8 mouse cellular contexts compared by ENCODE assay signal in genomic region chr5:21646133-21646491, GRCm38 (mm10). TPM values are rescaled to one million over a fixed set of nuclear protein-coding genes. Genes with fewer than 3 reads are reported as not detected.
A peak's percentile ranks its signal among the peaks of the same experiment; 100 is the strongest.
DNase-seq lines count a peak whose midpoint lies in the region; ATAC-seq and TF ChIP-seq lines count a peak whose summit lies in the region.

No protein-coding gene starts in this region.

- intact Hi-C loops in heart, postnatal 14 days (cut with DNase I): no loop called here

- peaks cover 3% of the 10 kb centered on the region; the same call in 1 of the 2 replicates for H3K4me1 ChIP-seq in heart, embryonic 11.5 days (ENCODE audit: control insufficient read depth, insufficient read depth, low read length)
- peaks cover 4 to 36% of the 10 kb centered on the region in 2 experiments for H3K4me1 ChIP-seq in CH12.LX (ENCODE audit: control insufficient read depth in 1 of 2, insufficient read depth in 2 of 2)
- H3K4me1 ChIP-seq in forebrain, embryonic 12.5 days: peaks cover 18% of the 10 kb centered on the region
- H3K4me1 ChIP-seq in liver, embryonic 15.5 days (replicated peaks): peaks cover 24% of the 10 kb centered on the region

- TF ChIP-seq POLR2A in CH12.LX (IDR thresholded peaks at IDR 0.05; ENCODE audit: low read depth, low read length): no peak

- no peak for TF ChIP-seq RAD21 in CH12.LX (IDR thresholded peaks at IDR 0.05; ENCODE audit: low read depth, low read length)

- no peak for ATAC-seq in heart, embryonic 11.5 days (replicated peaks; ENCODE audit: insufficient number of reproducible peaks, low FRiP score, low TSS enrichment)
- ATAC-seq in forebrain, embryonic 12.5 days (ENCODE audit: low FRiP score): no peak
- no peak for ATAC-seq in liver, embryonic 15.5 days (ENCODE audit: insufficient read depth)

- peak overlapping the region; percentile 71 for H3K27ac ChIP-seq in heart, embryonic 11.5 days (ENCODE audit: low read depth, low read length)
- peak overlapping the region; percentile 58 for H3K27ac ChIP-seq in CH12.LX (ENCODE audit: insufficient read depth, low read depth)
- peak overlapping the region; percentile 96 for H3K27ac ChIP-seq in forebrain, embryonic 12.5 days
- H3K27ac ChIP-seq in liver, embryonic 15.5 days (replicated peaks): peak overlapping the region; percentile 81

- no peaks in the 10 kb centered on the region; the same call in 1 of the 2 replicates for H3K79me2 ChIP-seq in CH12.LX (replicated peaks; ENCODE audit: control insufficient read depth, extremely low read depth, insufficient read depth, poor library complexity, severe bottlenecking)

- DNase-seq in heart, postnatal 14 days: no peak
- peak; percentile 6 for DNase-seq in CH12.LX (ENCODE audit: extremely low read depth)
- DNase-seq in urinary bladder, postnatal 36 days (ENCODE audit: low spot score in 2 of 2): no peak
- no peak for DNase-seq in right cerebral cortex, adult 2 months (ENCODE audit: low spot score in 2 of 2)
- no peak for DNase-seq in layer of hippocampus, adult 18-20 months (ENCODE audit: low spot score in 2 of 2)

- peaks cover 20% of the 10 kb centered on the region for H3K36me3 ChIP-seq in heart, embryonic 11.5 days (ENCODE audit: control insufficient read depth, insufficient read depth, low read length)
- H3K36me3 ChIP-seq in CH12.LX (replicated peaks in 1 of 2; ENCODE audit: control insufficient read depth in 1 of 2, insufficient read depth in 1 of 2, low read length in 1 of 2): peaks cover 23 to 28% of the 10 kb centered on the region in 2 experiments
- peaks cover 33% of the 10 kb centered on the region for H3K36me3 ChIP-seq in forebrain, embryonic 12.5 days (replicated peaks)
- H3K36me3 ChIP-seq in liver, embryonic 15.5 days (replicated peaks): peaks cover 26% of the 10 kb centered on the region

- in situ Hi-C loops in CH12.LX (cut with MboI; ENCODE audit: low pct_ligation_motif_present, low pct_unique_long_range_greater_than_20kb, low sequenced_read_pairs): loop anchor here (10.0 kb wide), 1 partner anchor 361 kb away; no protein-coding TSS in a partner anchor

- H3K9ac ChIP-seq in heart, embryonic 11.5 days (ENCODE audit: low read depth, low read length): peak overlapping the region; percentile 86
- H3K9ac ChIP-seq in CH12.LX (ENCODE audit: insufficient read depth, low read depth): peak overlapping the region; percentile 74
- H3K9ac ChIP-seq in forebrain, embryonic 12.5 days: peak overlapping the region; percentile 92
- H3K9ac ChIP-seq in liver, embryonic 15.5 days: peak overlapping the region; percentile 73

- H3K4me3 ChIP-seq in heart, embryonic 11.5 days (ENCODE audit: low read depth, low read length): peak overlapping the region; percentile 75
- peak overlapping the region; percentile 73 to 92 (median 84) for H3K4me3 ChIP-seq in CH12.LX (replicated peaks in 1 of 3; ENCODE audit: low read depth in 2 of 3, low read length in 2 of 3, poor library complexity in 1 of 3)
- H3K4me3 ChIP-seq in forebrain, embryonic 12.5 days (replicated peaks): peak overlapping the region; percentile 92
- peak overlapping the region; percentile 73 for H3K4me3 ChIP-seq in liver, embryonic 15.5 days (replicated peaks)

- no peak for TF ChIP-seq EP300 in CH12.LX (IDR thresholded peaks at IDR 0.05; ENCODE audit: low read length)

- no peaks in the 10 kb centered on the region for H3K9me3 ChIP-seq in heart, embryonic 11.5 days (replicated peaks; ENCODE audit: control insufficient read depth, low read length)
- H3K9me3 ChIP-seq in CH12.LX (replicated peaks; ENCODE audit: low read length): no peaks in the 10 kb centered on the region
- H3K9me3 ChIP-seq in forebrain, embryonic 12.5 days: no peaks in the 10 kb centered on the region
- H3K9me3 ChIP-seq in liver, embryonic 15.5 days (replicated peaks): no peaks in the 10 kb centered on the region

- peak overlapping the region; percentile 68 for H3K4me2 ChIP-seq in heart, embryonic 11.5 days
- H3K4me2 ChIP-seq in CH12.LX (ENCODE audit: insufficient read depth, low read depth, poor library complexity, severe bottlenecking): peak overlapping the region; percentile 74
- peak overlapping the region; percentile 84 for H3K4me2 ChIP-seq in forebrain, embryonic 12.5 days
- peak overlapping the region; percentile 97 for H3K4me2 ChIP-seq in liver, embryonic 15.5 days

- dilution Hi-C loops in CH12.LX (cut with MboI; ENCODE audit: extremely low pct_ligation_motif_present, extremely low pct_unique_long_range_greater_than_20kb, low sequenced_read_pairs): no loop called here

- under 1% methylated on average over 24 of the region's 25 CpGs for WGBS in heart, embryonic 11.5 days (ENCODE audit: insufficient replicate concordance)
- WGBS in forebrain, embryonic 12.5 days: under 1% methylated on average over 25 of the region's 25 CpGs
- under 1% methylated on average over 25 of the region's 25 CpGs for WGBS in liver, embryonic 15.5 days (ENCODE audit: insufficient replicate concordance)

- no peaks in the 10 kb centered on the region for H3K27me3 ChIP-seq in heart, embryonic 11.5 days (ENCODE audit: control insufficient read depth, insufficient read depth, low read length)
- peaks cover 18% of the 10 kb centered on the region for H3K27me3 ChIP-seq in CH12.LX (replicated peaks)
- H3K27me3 ChIP-seq in forebrain, embryonic 12.5 days: peaks cover 10% of the 10 kb centered on the region
- peaks cover 27% of the 10 kb centered on the region for H3K27me3 ChIP-seq in liver, embryonic 15.5 days

- no peak for TF ChIP-seq CTCF in CH12.LX (conservative IDR thresholded peaks at IDR 0.05 in 1 of 2, IDR thresholded peaks at IDR 0.05 in 1 of 2; ENCODE audit: low read depth in 2 of 2, low read length in 2 of 2)

TF ChIP-seq in CH12.LX, 34 proteins besides CTCF, POLR2A, EP300 and RAD21:
- TF ChIP-seq UBTF (IDR thresholded peaks at IDR 0.05; ENCODE audit: low read depth, low read length) (no peak), TCF12 (IDR thresholded peaks at IDR 0.05; ENCODE audit: low read depth, low read length) (no peak; the same call in 1 of the 2 replicates), ELF1 (IDR thresholded peaks at IDR 0.05; ENCODE audit: low read depth, low read length) (no peak), E2F4 (IDR thresholded peaks at IDR 0.05; ENCODE audit: insufficient replicate concordance, low read depth, low read length) (no peak), ZC3H11A (IDR thresholded peaks at IDR 0.05; ENCODE audit: low read depth, low read length) (no peak), CHD1 (IDR thresholded peaks at IDR 0.05; ENCODE audit: low read depth, low read length) (no peak), IRF4 (IDR thresholded peaks at IDR 0.05; ENCODE audit: low read depth, low read length) (0 out of 2 replicates have a peak, but pooled peaks have one; percentile 2), CHD2 (IDR thresholded peaks at IDR 0.05; ENCODE audit: low read length) (no peak), MEF2A (IDR thresholded peaks at IDR 0.05; ENCODE audit: borderline replicate concordance, low read depth, low read length) (0 out of 2 replicates have a peak, but pooled peaks have one; percentile 0), JUN (IDR thresholded peaks at IDR 0.05; ENCODE audit: insufficient read depth, low read depth, low read length) (no peak)

RNA-seq across cellular contexts. Expression of gene Armc10, which starts 0.5 kb away (rescaled TPM):
- 26.1 and 30.3 TPM in 2 replicates for polyA plus RNA-seq in heart, embryonic 11.5 days (2014; fragmentation: Nextera tagmentation; extraction: Ambion mirVana)
- 10 to 100 TPM in 1 of 2 experiments, 1 to 10 TPM in 1; 9.9 to 10.1 TPM for total RNA-seq in heart, postnatal 14 days (2021)
- total RNA-seq in CH12.LX (2012; rRNA removed) (36.5 and 39.1 TPM in 2 replicates), CH12.LX (2014; rRNA removed) (71.9 and 74.7 TPM in 2 replicates)
- polyA plus RNA-seq in CH12.LX (2012; ENCODE audit: insufficient read length, low read depth): 46.0 and 47.3 TPM in 2 replicates
- 75.4 and 80.1 TPM in 2 replicates for polyA plus RNA-seq in forebrain, embryonic 12.5 days (2016; fragmentation: Nextera tagmentation; extraction: Ambion mirVana)
- 5.7 TPM in 2 replicates for polyA plus RNA-seq in liver, embryonic 15.5 days (2015; fragmentation: Nextera tagmentation; extraction: Ambion mirVana)
- 10 to 100 TPM; 21.4 to 22.3 TPM for total RNA-seq in layer of hippocampus, adult 18-20 months (2021)

RNA-seq across cellular contexts. Expression of gene Fbxl13, which starts 0.7 kb away (rescaled TPM):
- polyA plus RNA-seq in heart, embryonic 11.5 days (2014; fragmentation: Nextera tagmentation; extraction: Ambion mirVana): 0.06 and 0.20 TPM in 2 replicates
- total RNA-seq in heart, postnatal 14 days (2021): under 1 TPM; 0.14 to 0.15 TPM
- total RNA-seq in CH12.LX (2012; rRNA removed): 0.29 and 0.30 TPM in 2 replicates
- total RNA-seq in CH12.LX (2014; rRNA removed): 0.19 TPM in 1 of 2 replicates, not detected in the other
- 0.14 TPM in 1 of 2 replicates, not detected in the other for polyA plus RNA-seq in CH12.LX (2012; ENCODE audit: insufficient read length, low read depth)
- polyA plus RNA-seq in forebrain, embryonic 12.5 days (2016; fragmentation: Nextera tagmentation; extraction: Ambion mirVana): 0.22 and 0.32 TPM in 2 replicates
- polyA plus RNA-seq in liver, embryonic 15.5 days (2015; fragmentation: Nextera tagmentation; extraction: Ambion mirVana): 0.08 and 0.16 TPM in 2 replicates
- total RNA-seq in layer of hippocampus, adult 18-20 months (2021): under 1 TPM in 1 of 2 experiments, not detected in 1; 0.35 TPM

RNA-seq across cellular contexts. Expression of gene Napepld, which starts 55.1 kb away (rescaled TPM):
- 4.2 and 5.2 TPM in 2 replicates for polyA plus RNA-seq in heart, embryonic 11.5 days (2014; fragmentation: Nextera tagmentation; extraction: Ambion mirVana)
- 1 to 10 TPM; 4.0 to 4.3 TPM for total RNA-seq in heart, postnatal 14 days (2021)
- total RNA-seq in CH12.LX (2012; rRNA removed) (1.3 and 1.7 TPM in 2 replicates), CH12.LX (2014; rRNA removed) (1.5 and 1.6 TPM in 2 replicates)
- 1.8 TPM in 2 replicates for polyA plus RNA-seq in CH12.LX (2012; ENCODE audit: insufficient read length, low read depth)
- 12.6 and 13.5 TPM in 2 replicates for polyA plus RNA-seq in forebrain, embryonic 12.5 days (2016; fragmentation: Nextera tagmentation; extraction: Ambion mirVana)
- polyA plus RNA-seq in liver, embryonic 15.5 days (2015; fragmentation: Nextera tagmentation; extraction: Ambion mirVana): 0.74 and 1.1 TPM in 2 replicates
- total RNA-seq in layer of hippocampus, adult 18-20 months (2021): 10 to 100 TPM; 31.6 to 31.8 TPM
